Mouse (Mus musculus) c-Kit-positive CD71-positive TER-119-positive erythroid progenitor cells, embryonic 14.5 days (primary cell): ENCODE data around the gene Idua.
"Not testable (repeated sequence)": the region's sequence is repeated elsewhere in the genome, so short reads cannot be mapped to it uniquely, and the experiment has no call there.

Experiments
- DNase-seq: peaks from one replicate; pipeline ENCODE4 v3.0.0-alpha.2; 2013; ENCODE audit warnings: low spot score

The Idua gene

GRCm38 (mm10) chr5:108659698-108660631, at the start of gene Idua:
Idua (plus strand) TSS chr5:108660331.
- no peak for DNase-seq

DNA sequence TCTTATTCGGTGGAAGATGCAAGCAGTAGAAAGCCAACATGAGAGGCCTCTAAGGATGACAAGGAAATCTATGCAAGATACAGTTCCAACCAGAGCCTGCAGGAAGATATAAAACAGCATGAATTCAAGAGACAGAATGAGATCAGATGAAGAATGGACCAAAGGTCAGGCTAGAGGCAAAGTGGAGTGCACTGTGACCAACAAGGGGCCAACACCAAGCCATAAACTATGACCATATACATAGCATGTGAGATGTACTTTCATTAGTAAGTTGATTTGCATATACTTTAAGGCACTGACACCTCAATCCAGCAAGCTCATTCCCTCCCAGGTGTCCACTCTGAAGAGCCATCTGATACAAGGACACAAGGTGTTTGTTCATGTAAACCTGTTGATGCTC, 49.7 kb upstream of the Idua start:
- no peak for DNase-seq

DNA sequence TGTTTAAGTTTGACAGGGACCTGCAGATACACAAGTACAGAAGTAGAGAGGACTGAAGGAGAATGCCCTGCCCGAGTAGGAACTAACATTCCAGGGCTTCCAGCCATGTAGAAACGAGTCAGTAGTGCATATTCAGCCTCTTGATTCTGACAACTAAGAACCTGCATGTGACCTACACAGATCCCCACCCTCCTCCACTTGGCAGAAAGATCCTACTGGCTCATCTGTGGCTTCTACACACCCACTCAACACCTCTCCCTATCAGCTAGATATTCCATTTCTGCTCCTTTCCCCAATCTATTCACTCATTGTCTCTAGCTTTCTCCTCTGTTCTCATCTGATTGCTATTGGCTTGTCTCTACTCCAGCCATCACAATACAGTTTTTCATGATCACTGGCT, 38.3 kb upstream of the Idua start:
- no peak for DNase-seq

DNA sequence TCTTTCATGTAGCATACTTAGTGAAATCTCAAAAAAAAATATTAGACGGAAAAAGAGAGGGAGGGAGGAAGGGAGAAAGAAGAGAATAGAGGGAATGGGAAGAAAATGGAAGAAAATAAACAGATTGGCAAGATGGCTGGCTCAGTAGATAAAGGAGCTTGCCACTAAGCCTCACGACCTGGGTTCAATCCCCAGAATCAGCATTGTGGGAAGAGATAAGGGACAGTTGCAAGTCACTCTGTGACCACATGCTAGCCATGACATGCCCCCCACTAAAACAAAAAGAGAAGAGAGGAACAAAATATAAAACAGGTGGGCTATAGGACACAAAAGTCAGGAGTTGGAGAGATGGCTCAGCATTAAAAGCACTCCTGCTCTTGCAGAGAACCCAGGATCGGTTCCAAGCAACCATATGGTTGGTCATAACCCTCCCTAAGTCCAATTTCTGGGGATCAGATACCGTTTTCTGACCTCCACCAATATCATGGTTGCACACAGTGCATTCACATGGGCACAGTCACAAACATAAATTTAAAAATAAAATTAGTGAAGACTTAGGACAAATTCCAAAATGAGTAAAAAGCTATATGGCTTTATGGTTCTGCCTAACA, 34.0 kb upstream of the Idua start:
- DNase-seq: no peak

DNA sequence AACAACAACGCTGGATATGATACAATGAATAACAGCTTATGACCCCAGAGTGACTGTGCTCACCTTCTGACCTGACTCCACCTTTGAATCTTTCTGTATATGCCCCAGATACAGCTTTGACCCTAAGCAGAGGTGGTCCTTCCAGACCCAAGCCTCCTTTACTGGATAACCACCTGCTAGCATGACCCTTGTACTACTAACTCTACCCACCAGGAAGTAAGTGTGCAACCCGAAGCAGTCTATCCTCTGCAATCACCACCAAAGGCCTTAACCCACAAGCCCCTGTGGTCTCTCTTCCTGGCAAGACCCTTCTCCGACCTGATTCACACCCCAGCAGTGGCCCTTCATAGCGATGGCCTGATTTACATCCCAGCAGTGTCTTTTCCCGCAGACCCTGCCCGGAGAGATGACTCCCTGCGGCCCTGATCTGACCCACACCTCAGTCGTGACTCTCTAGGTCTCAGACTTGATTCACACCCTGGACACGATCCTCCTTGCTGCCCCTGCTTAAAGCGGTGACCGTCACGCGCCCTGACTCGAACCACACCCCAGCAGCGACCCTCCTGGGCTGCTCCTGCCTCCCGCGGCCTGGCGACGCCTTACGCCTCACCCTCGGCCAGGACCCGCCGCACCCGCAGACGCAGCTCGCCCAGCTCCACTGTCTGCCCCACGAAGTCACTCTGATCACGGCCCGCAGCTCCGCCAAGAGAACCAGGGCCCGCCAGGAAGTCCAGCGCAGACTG, 31.1 kb upstream of the Idua start:
- peak; percentile 36 for DNase-seq

DNA sequence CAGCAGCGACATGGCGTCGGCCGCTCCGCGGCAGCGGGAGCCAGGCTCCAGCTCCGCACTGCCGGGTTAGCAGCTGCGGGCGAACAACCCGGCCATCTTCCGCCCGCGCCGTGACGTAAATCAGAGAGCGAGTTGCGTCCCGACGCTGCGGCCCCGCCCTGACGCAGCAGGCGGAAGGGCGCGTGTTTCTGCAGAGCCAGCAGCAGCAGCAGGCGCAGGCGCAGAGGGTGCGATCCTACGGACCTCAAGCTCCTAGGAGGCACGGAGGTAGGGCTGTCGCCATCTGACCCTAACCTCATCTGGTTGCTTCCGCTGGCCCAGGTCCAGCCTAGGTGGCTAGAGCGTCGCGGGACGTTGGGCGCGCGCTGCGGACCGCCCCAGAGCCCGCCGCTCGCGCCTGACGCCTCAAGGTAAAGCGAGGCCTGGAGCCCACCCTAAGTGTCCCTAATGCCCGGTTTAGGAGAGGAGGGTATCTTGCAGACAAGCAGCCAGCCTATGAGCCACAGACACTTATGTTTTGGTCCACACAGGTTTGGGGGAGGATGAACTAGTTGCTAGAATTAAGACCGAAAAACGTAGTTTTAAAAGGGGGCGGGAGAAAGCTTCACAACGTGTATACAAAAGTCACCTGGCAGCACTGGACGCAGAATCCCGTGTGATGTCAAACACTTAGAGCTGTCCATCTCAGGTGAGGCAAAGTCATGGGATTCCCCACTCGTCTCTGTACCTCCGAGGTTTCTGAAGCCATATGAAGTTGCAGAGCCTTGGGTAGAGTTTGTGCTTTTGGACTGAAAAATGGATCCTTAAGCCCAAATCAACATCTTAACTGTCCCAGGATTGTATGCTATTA, 30.3 kb upstream of the Idua start, which contains the start of the genes Gak and Tmem175:
TSS of gene Gak (minus strand) at position 122 of the 850 bp plus-strand sequence.
TSS of gene Tmem175 (plus strand) at position 137 of the 850 bp plus-strand sequence.
- peak; percentile 89 for DNase-seq

GRCm38 (mm10) chr5:108633676-108634075, 26.5 kb upstream of the Idua start:
- DNase-seq: no peak

DNA sequence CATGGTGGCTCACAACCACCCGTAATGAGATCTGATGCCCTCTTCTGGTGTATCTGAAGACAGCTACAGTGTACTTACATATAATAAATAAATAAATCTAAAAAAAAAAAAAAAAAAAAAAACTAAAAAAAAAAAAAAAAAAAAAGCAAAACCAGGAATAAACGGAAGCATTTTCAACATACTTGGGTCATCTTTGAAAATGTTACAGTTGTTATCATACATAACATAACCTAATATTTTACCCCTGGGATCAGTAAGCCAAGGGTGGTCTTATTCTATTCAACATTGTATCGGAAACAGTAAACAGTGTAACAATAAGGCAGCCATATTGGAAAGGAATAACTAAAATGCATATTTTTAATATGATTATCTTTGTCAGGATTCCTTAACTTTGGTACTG, 26.0 kb upstream of the Idua start:
- DNase-seq: not testable (repeated sequence)

DNA sequence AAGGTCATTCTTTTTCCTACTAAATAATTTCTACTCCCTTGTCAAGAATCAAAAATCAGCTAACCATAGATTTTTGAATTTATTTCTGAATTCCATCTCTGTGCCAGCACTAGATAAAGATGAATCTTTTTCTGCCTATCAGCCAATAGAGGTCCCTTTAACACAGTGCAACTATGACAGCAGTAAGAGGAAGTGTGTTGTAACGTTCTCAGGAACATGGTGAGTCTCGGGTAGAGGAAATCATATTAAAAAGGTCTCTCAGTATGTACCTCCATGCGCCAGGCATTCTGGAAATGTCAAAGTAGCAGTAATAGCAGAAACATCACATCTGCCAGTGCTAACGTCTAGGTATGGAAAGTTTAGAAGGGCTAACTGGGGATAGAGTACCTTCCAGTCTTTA, 24.0 kb upstream of the Idua start:
- no peak for DNase-seq

DNA sequence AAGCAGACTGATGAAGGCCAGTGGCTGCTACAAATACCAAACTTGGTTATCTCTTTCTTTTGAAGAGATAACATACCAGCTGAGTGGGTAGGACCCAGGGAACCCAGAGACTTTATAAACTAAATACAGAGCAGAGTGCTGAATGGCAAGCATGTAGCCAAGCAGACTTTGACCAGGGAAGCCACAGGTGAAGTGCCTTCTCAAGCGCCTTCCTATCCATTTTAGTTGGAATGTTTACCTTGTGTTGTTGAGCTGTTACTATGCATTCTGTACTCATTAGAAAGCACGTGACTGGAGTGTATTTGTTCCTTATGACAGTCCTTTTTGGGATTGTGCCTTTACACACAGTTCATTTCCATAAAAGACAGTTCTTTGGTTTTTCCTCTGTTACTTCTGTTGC, 16.5 kb upstream of the Idua start:
- no peak for DNase-seq

GRCm38 (mm10) chr5:108645651-108646342, 14.3 kb upstream of the Idua start:
- no peak for DNase-seq

GRCm38 (mm10) chr5:108646343-108646660, 13.8 kb upstream of the Idua start:
- DNase-seq: no peak

GRCm38 (mm10) chr5:108647311-108647710, 12.8 kb upstream of the Idua start:
- DNase-seq: no peak

- no peak for DNase-seq
These were observed 12.2 kb upstream of the Idua start for GRCm38 (mm10) chr5:108647820-108648465.

GRCm38 (mm10) chr5:108648937-108649576, 11.1 kb upstream of the Idua start:
- no peak for DNase-seq

DNA sequence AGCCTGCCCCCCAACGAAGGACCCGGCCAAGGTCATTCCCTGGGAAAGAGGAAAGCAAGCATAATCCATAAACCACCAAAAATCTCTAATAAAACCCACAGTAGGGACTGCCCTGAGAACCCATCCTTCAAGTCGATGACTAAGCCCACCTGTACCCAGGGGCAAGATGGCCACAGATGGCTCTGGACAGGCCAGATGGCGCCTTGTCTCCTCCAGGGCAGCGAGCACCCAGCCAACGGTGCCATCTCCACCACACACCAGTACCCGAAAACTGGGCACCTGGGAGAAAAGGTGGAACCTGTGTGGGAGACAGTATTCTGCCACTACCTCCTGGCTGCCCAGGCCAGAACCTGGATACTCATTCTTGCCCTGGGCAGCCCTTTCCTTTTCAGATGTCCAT, 9.8 kb upstream of the Idua start:
- DNase-seq: no peak

- DNase-seq: no peak
These were observed 8.9 kb upstream of the Idua start for GRCm38 (mm10) chr5:108651136-108651720.

- peak; percentile 73 for DNase-seq
These were observed 8.3 kb upstream of the Idua start for GRCm38 (mm10) chr5:108651823-108652222.

DNA sequence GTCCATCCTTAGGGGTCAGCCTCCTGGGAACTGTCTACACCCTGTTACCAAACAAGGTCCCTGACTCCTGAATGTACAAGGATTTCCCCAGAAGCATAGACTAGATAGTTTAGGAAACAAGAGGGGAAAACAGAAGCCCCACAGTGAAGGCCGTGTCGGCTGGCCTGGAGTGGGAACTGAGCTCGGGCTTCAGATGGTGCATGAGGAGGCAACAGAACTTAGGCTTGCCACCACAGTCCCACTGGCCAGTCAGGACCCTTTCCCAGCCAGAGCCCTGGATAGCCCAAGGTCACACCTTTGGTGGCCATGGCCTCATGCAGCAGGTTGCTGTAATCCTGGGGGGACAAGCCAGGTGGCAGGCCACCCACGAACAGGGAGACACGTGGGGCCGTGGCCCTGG, 6.8 kb upstream of the Idua start:
- no peak for DNase-seq
